Mouse (Mus musculus): Measurements from ENCODE around the gene Nfyc.

DNA sequence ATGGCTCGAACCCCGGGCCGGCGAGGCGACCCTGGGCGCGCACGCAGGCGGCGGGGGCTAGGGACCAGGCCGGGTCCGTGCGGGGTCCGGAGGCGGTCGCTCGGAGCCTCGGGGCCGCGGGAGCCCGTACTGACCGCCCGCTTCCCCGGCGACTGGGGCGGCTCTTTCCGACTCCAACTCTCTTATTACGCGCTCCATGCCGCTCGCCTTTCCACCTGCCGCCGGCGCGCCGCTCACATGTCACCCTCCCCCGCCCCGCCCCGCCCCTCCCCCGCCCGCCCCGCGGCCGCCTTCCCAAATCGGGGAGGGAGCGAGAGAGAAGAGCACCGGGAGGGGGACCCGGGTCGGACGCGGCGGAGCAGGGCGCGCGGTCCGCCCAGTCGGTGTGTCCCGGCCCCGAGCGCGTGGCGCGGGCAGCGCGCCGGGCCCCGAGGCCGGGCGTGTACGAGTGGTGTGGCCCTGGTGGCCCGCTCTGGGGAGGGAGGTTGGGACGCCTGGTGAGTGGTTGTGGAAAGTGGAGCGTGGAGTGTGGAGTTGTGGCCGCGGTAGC is 84.1 kb downstream of the Nfyc start:
- TF ChIP-seq CTCF (IDR thresholded peaks at IDR 0.05; ENCODE audit: low read depth) = no peak
- no peak for TF ChIP-seq EP300 (IDR thresholded peaks at IDR 0.05; ENCODE audit: low read depth)

Data from heart, postnatal 0 days (tissue).